Mouse (Mus musculus) spleen, adult 2 months (tissue): Measurements from ENCODE around the gene Polr2b. TPM values are rescaled to one million over a fixed set of nuclear protein-coding genes. Genes with fewer than 3 reads are reported as not detected.

ENCODE experiments used
- DNase-seq, 2 experiments: peaks; one replicate each; pipeline versions ENCODE4 v3.0.0 to v3.0.0-alpha.2; 2012 to 2021; ENCODE audit warnings: low spot score in 2 of 2, low read depth in 1 of 2
- H3K27ac ChIP-seq: fragments of 200-500 bp; 2 replicates; pipeline ENCODE4 v1.5.1; 2012; ENCODE audit warnings: low read length, inconsistent platforms; ENCODE audit not compliant: insufficient read depth
- H3K27me3 ChIP-seq: fragments of 200-500 bp; 2 replicates; pipeline ENCODE4 v1.6.1; 2012; ENCODE audit warnings: mild to moderate bottlenecking, moderate library complexity, low read length, inconsistent platforms; ENCODE audit not compliant: control insufficient read depth, insufficient read depth
- H3K36me3 ChIP-seq: fragments of 200-500 bp; 2 replicates; pipeline ENCODE4 v1.6.1; 2012; ENCODE audit warnings: mild to moderate bottlenecking, low read length, inconsistent platforms; ENCODE audit not compliant: control insufficient read depth, insufficient read depth
- H3K4me1 ChIP-seq: fragments of 200-500 bp; 2 replicates; pipeline ENCODE4 v1.6.1; 2011; ENCODE audit warnings: inconsistent platforms; ENCODE audit not compliant: control insufficient read depth, insufficient read depth, insufficient read length
- H3K4me3 ChIP-seq: fragments of 200-500 bp; 2 replicates; pipeline ENCODE4 v1.5.1; 2011; ENCODE audit warnings: mild to moderate bottlenecking, inconsistent platforms; ENCODE audit not compliant: insufficient read depth, insufficient read length; ENCODE audit errors: extremely low read depth
- CTCF ChIP-seq: fragments of 200-500 bp; IDR thresholded peaks from 2 replicates; pipeline ENCODE4 v1.5.1; 2011; ENCODE audit warnings: mild to moderate bottlenecking, inconsistent platforms; ENCODE audit not compliant: insufficient read depth, insufficient read length, insufficient replicate concordance; ENCODE audit errors: extremely low read depth
- POLR2A ChIP-seq: fragments of 200-500 bp; IDR thresholded peaks from 2 replicates; pipeline ENCODE4 v1.6.1; 2011; ENCODE audit warnings: low read depth, low read length, inconsistent platforms
- WGBS: fragments of 180-500 bp; shearing (Covaris S2); methylation state at CpG from one replicate; pipeline ENCODE4 v1.1.7; 2018; 5-methylcytosine and 5-hydroxymethylcytosine counted together
- polyA plus RNA-seq: library from polyadenylated mRNA; depleted of rRNA; stranded (reverse); fragments of >200 nt; gene quantifications from 2 replicates; pipeline ENCODE4 v1.2.3, GENCODE M21; 2012

Gene Polr2b
- polyA plus RNA-seq, 1 experiment, result 16.8 TPM

- Histone ChIP-seq H3K4me3 (no peak overlapping the region), H3K4me1 (no peaks in the 10 kb centered on the region), H3K27me3 (no peaks in the 10 kb centered on the region), H3K27ac (no peak overlapping the region), H3K36me3 (peaks cover 46% of the 10 kb centered on the region)
- TF ChIP-seq CTCF (no peak), POLR2A (no peak)
- 92% methylated on average over 20 of the region's 20 CpGs for WGBS
- DNase-seq, result no peak
Measured at GRCm38 (mm10) chr5:77281518-77282174, 28.3 kb upstream of the Polr2b start.

GRCm38 (mm10) chr5:77282242-77282641 lies 27.7 kb upstream of the Polr2b start:
- Histone ChIP-seq H3K4me3 (no peak overlapping the region), H3K27me3 (no peaks in the 10 kb centered on the region), H3K36me3 (peaks cover 42% of the 10 kb centered on the region), H3K27ac (no peak overlapping the region), H3K4me1 (no peaks in the 10 kb centered on the region)
- DNase-seq, result no peak
- WGBS, result 93% methylated on average over 9 of the region's 9 CpGs
- TF ChIP-seq POLR2A, result no peak
- no peak for TF ChIP-seq CTCF

- TF ChIP-seq POLR2A, result no peak
- 85% methylated on average over 7 of the region's 7 CpGs for WGBS
- DNase-seq, result no peak
- H3K27ac ChIP-seq, result no peak overlapping the region
- H3K36me3 ChIP-seq, result peaks cover 31% of the 10 kb centered on the region
- H3K4me1 ChIP-seq, result peaks cover 15% of the 10 kb centered on the region
- H3K4me3 ChIP-seq, result no peak overlapping the region
- H3K27me3 ChIP-seq, result no peaks in the 10 kb centered on the region
Measured at GRCm38 (mm10) chr5:77285685-77286084, 24.3 kb upstream of the Polr2b start.

- Histone ChIP-seq H3K4me3 (no peak overlapping the region), H3K27me3 (no peaks in the 10 kb centered on the region), H3K36me3 (peaks cover 18% of the 10 kb centered on the region), H3K4me1 (peaks cover 15% of the 10 kb centered on the region), H3K27ac (no peak overlapping the region)
- DNase-seq, result no peak
- WGBS, result 88% methylated on average over 5 of the region's 5 CpGs
- TF ChIP-seq POLR2A, result no peak
- TF ChIP-seq CTCF, result no peak
Measured at GRCm38 (mm10) chr5:77286904-77287303, 23.0 kb upstream of the Polr2b start.

GRCm38 (mm10) chr5:77287901-77288300 lies 22.0 kb upstream of the Polr2b start:
- TF ChIP-seq POLR2A (no peak), CTCF (no peak)
- no peaks in the 10 kb centered on the region for H3K27me3 ChIP-seq
- H3K36me3 ChIP-seq, result peaks cover 9% of the 10 kb centered on the region
- H3K4me1 ChIP-seq, result peaks cover 17% of the 10 kb centered on the region
- no peak for DNase-seq
- H3K27ac ChIP-seq, result no peak overlapping the region
- 84% methylated on average over 6 of the region's 6 CpGs for WGBS
- H3K4me3 ChIP-seq, result no peak overlapping the region

- peak overlapping the region; percentile 93 for H3K27ac ChIP-seq
- DNase-seq, result peak; percentile 73 to 81
- peaks cover 5% of the 10 kb centered on the region for H3K36me3 ChIP-seq
- TF ChIP-seq CTCF (no peak), POLR2A (no peak)
- H3K27me3 ChIP-seq, result no peaks in the 10 kb centered on the region
- peaks cover 17% of the 10 kb centered on the region for H3K4me1 ChIP-seq
- WGBS, result 41% methylated on average over 8 of the region's 8 CpGs
- no peak overlapping the region for H3K4me3 ChIP-seq
Measured at GRCm38 (mm10) chr5:77289686-77290085, 20.3 kb upstream of the Polr2b start.

- TF ChIP-seq CTCF (no peak), POLR2A (no peak)
- H3K36me3 ChIP-seq, result peaks cover 6% of the 10 kb centered on the region
- H3K4me3 ChIP-seq, result no peak overlapping the region
- 95% methylated on average over 2 of the region's 2 CpGs for WGBS
- peak overlapping the region; percentile 93 for H3K27ac ChIP-seq
- DNase-seq, result no peak
- H3K27me3 ChIP-seq, result no peaks in the 10 kb centered on the region
- H3K4me1 ChIP-seq, result peaks cover 17% of the 10 kb centered on the region
Measured at GRCm38 (mm10) chr5:77290606-77291005, 19.3 kb upstream of the Polr2b start.
